In the genomic region with DNA sequence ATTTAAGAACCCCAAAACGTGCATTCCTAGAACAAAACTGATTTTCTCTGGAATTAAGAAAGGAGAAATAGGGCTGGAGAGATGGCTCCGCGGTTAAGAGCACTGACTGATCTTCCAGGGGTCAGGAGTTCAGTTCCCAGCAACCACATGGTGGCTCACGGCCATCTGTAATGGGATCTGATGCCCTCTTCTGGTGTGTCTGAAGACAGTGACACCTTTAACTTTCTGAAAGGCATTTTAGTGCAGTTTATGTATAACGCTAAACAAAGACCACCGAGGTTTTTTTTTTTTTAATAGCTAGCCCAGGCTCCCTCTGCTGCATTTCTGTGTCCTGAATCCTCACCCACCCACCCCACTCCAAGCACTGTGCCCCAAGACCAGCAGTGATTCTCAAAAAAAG, we compare ENCODE assay signal across 8 mouse cellular contexts. TPM values are rescaled to one million over a fixed set of nuclear protein-coding genes. Genes with fewer than 3 reads are reported as not detected.
DNase-seq lines count a peak whose midpoint lies in the region; ATAC-seq and TF ChIP-seq lines count a peak whose summit lies in the region.

No protein-coding gene starts in this region.

- no peak overlapping the region for H3K4me3 ChIP-seq in heart, embryonic 12.5 days
- peak overlapping the region in 1 of 3 experiments; percentile 22 for H3K4me3 ChIP-seq in CH12.LX (replicated peaks in 1 of 3; ENCODE audit: low read depth in 2 of 3, low read length in 2 of 3, poor library complexity in 1 of 3)
- no peak overlapping the region for H3K4me3 ChIP-seq in forebrain, embryonic 16.5 days (replicated peaks; ENCODE audit: low read length)
- no peak overlapping the region for H3K4me3 ChIP-seq in liver, embryonic 15.5 days (replicated peaks)

- H3K36me3 ChIP-seq in heart, embryonic 12.5 days: no peaks in the 10 kb centered on the region
- no peaks in the 10 kb centered on the region for H3K36me3 ChIP-seq in CH12.LX (replicated peaks in 1 of 2; ENCODE audit: control insufficient read depth in 1 of 2, insufficient read depth in 1 of 2, low read length in 1 of 2)
- no peaks in the 10 kb centered on the region for H3K36me3 ChIP-seq in forebrain, embryonic 16.5 days (ENCODE audit: control insufficient read depth, insufficient read depth)
- no peaks in the 10 kb centered on the region for H3K36me3 ChIP-seq in liver, embryonic 15.5 days (replicated peaks)

- H3K4me2 ChIP-seq in heart, embryonic 12.5 days: peak overlapping the region; percentile 65
- peak overlapping the region; percentile 94 for H3K4me2 ChIP-seq in CH12.LX (ENCODE audit: insufficient read depth, low read depth, poor library complexity, severe bottlenecking)
- peak overlapping the region; percentile 23; the same call in 1 of the 2 replicates for H3K4me2 ChIP-seq in forebrain, embryonic 16.5 days (ENCODE audit: low read length)
- peak overlapping the region; percentile 66 for H3K4me2 ChIP-seq in liver, embryonic 15.5 days

- TF ChIP-seq POLR2A in CH12.LX (IDR thresholded peaks at IDR 0.05; ENCODE audit: low read depth, low read length): no peak

- 0 out of 2 replicates have a peak overlapping the region, but pooled peaks have one; percentile 13 for H3K9ac ChIP-seq in heart, embryonic 12.5 days
- peak overlapping the region; percentile 48 for H3K9ac ChIP-seq in CH12.LX (ENCODE audit: insufficient read depth, low read depth)
- H3K9ac ChIP-seq in forebrain, embryonic 16.5 days (replicated peaks; ENCODE audit: low read depth, low read length): peak overlapping the region; percentile 30; the same call in 1 of the 2 replicates
- no peak overlapping the region for H3K9ac ChIP-seq in liver, embryonic 15.5 days

- H3K27ac ChIP-seq in heart, embryonic 12.5 days (ENCODE audit: poor library complexity, severe bottlenecking): no peak overlapping the region
- no peak overlapping the region for H3K27ac ChIP-seq in CH12.LX (ENCODE audit: insufficient read depth, low read depth)
- H3K27ac ChIP-seq in forebrain, embryonic 16.5 days (ENCODE audit: low read length): no peak overlapping the region
- no peak overlapping the region for H3K27ac ChIP-seq in liver, embryonic 15.5 days (replicated peaks)

- in situ Hi-C loops in CH12.LX (cut with MboI; ENCODE audit: low pct_ligation_motif_present, low pct_unique_long_range_greater_than_20kb, low sequenced_read_pairs): loop anchor here (5.0 kb wide), 2 partner anchors 212 to 647 kb away; no protein-coding TSS in a partner anchor

- TF ChIP-seq EP300 in CH12.LX (IDR thresholded peaks at IDR 0.05; ENCODE audit: low read length): no peak

- 19% methylated on average over 6 of the region's 6 CpGs for WGBS in heart, embryonic 12.5 days
- WGBS in forebrain, embryonic 16.5 days: 19% methylated on average over 6 of the region's 6 CpGs
- 11% methylated on average over 6 of the region's 6 CpGs for WGBS in liver, embryonic 15.5 days (ENCODE audit: insufficient replicate concordance)

- H3K79me2 ChIP-seq in CH12.LX (replicated peaks; ENCODE audit: control insufficient read depth, extremely low read depth, insufficient read depth, poor library complexity, severe bottlenecking): no peaks in the 10 kb centered on the region

- peak in 1 of 2 experiments; percentile 59; a peak in 2 of 4 replicates for TF ChIP-seq CTCF in CH12.LX (conservative IDR thresholded peaks at IDR 0.05 in 1 of 2, IDR thresholded peaks at IDR 0.05 in 1 of 2; ENCODE audit: low read depth in 2 of 2, low read length in 2 of 2)

- dilution Hi-C loops in CH12.LX (cut with MboI; ENCODE audit: extremely low pct_ligation_motif_present, extremely low pct_unique_long_range_greater_than_20kb, low sequenced_read_pairs): no loop called here

- no peak for DNase-seq in heart, adult 11 months
- DNase-seq in CH12.LX (ENCODE audit: extremely low read depth): no peak
- no peak for DNase-seq in testis, postnatal 10 days (ENCODE audit: low spot score)
- DNase-seq in layer of hippocampus, adult 18-20 months (ENCODE audit: low spot score in 2 of 2): no peak
- DNase-seq in adipocyte (ENCODE audit: low spot score): no peak

- H3K4me1 ChIP-seq in heart, embryonic 12.5 days (replicated peaks): peaks cover 3% of the 10 kb centered on the region; the same call in 1 of the 2 replicates
- peaks cover 5 to 22% of the 10 kb centered on the region in 2 experiments; a peak in 3 of 4 replicates for H3K4me1 ChIP-seq in CH12.LX (ENCODE audit: control insufficient read depth in 1 of 2, insufficient read depth in 2 of 2)
- peaks cover 7% of the 10 kb centered on the region; the same call in 1 of the 2 replicates for H3K4me1 ChIP-seq in forebrain, embryonic 16.5 days (replicated peaks; ENCODE audit: control insufficient read depth, insufficient read depth, low read length)
- H3K4me1 ChIP-seq in liver, embryonic 15.5 days (replicated peaks): peaks cover 14% of the 10 kb centered on the region

- TF ChIP-seq RAD21 in CH12.LX (IDR thresholded peaks at IDR 0.05; ENCODE audit: low read depth, low read length): no peak

- no peak for ATAC-seq in heart, embryonic 12.5 days (ENCODE audit: insufficient number of reproducible peaks, low FRiP score)
- no peak for ATAC-seq in forebrain, embryonic 16.5 days
- no peak for ATAC-seq in liver, embryonic 15.5 days (ENCODE audit: insufficient read depth)

- H3K9me3 ChIP-seq in heart, embryonic 12.5 days (replicated peaks): no peaks in the 10 kb centered on the region
- H3K9me3 ChIP-seq in CH12.LX (replicated peaks; ENCODE audit: low read length): no peaks in the 10 kb centered on the region
- no peaks in the 10 kb centered on the region for H3K9me3 ChIP-seq in forebrain, embryonic 16.5 days (ENCODE audit: control insufficient read depth, low read length)
- H3K9me3 ChIP-seq in liver, embryonic 15.5 days (replicated peaks): no peaks in the 10 kb centered on the region

- no peaks in the 10 kb centered on the region for H3K27me3 ChIP-seq in heart, embryonic 12.5 days (replicated peaks)
- H3K27me3 ChIP-seq in CH12.LX (replicated peaks): peaks cover 39% of the 10 kb centered on the region
- no peaks in the 10 kb centered on the region for H3K27me3 ChIP-seq in forebrain, embryonic 16.5 days (replicated peaks; ENCODE audit: control insufficient read depth, insufficient read depth, low read length)
- H3K27me3 ChIP-seq in liver, embryonic 15.5 days: 0 out of 2 replicates have a peak, but pooled peaks cover 6% of the 10 kb centered on the region

TF ChIP-seq in CH12.LX, 34 proteins besides CTCF, POLR2A, EP300 and RAD21:
- TF ChIP-seq SIN3A (IDR thresholded peaks at IDR 0.05; ENCODE audit: low read length): no peak
- TF ChIP-seq ETS1 (conservative IDR thresholded peaks at IDR 0.05; ENCODE audit: low read depth, low read length): no peak
- TF ChIP-seq TBP (conservative IDR thresholded peaks at IDR 0.05; ENCODE audit: low read depth, low read length): no peak
- TF ChIP-seq UBTF (IDR thresholded peaks at IDR 0.05; ENCODE audit: low read depth, low read length): no peak
- TF ChIP-seq MAX (IDR thresholded peaks at IDR 0.05; ENCODE audit: low read length): no peak
- TF ChIP-seq HCFC1 (IDR thresholded peaks at IDR 0.05; ENCODE audit: low read depth, low read length): peak; percentile 20; the same call in 1 of the 2 replicates
- TF ChIP-seq NELFE (IDR thresholded peaks at IDR 0.05; ENCODE audit: low read depth, low read length): 0 out of 2 replicates have a peak, but pooled peaks have one; percentile 48
- TF ChIP-seq USF2 (conservative IDR thresholded peaks at IDR 0.05; ENCODE audit: low read depth, low read length): no peak
- TF ChIP-seq GABPA (IDR thresholded peaks at IDR 0.05; ENCODE audit: insufficient replicate concordance, low read depth, low read length): no peak
- no peak for TF ChIP-seq CHD2 (IDR thresholded peaks at IDR 0.05; ENCODE audit: low read length)
- no peak for TF ChIP-seq ELF1 (IDR thresholded peaks at IDR 0.05; ENCODE audit: low read depth, low read length)
TF ChIP-seq in CH12.LX: peak in this region for 2.

RNA-seq across cellular contexts. Expression of a gene that starts 19.5 kb away (rescaled TPM):
- 20.1 and 27.2 TPM in 2 replicates for polyA plus RNA-seq in heart, embryonic 12.5 days (2016; fragmentation: Nextera tagmentation; extraction: Ambion mirVana)
- total RNA-seq in CH12.LX (2012; rRNA removed) (not detected in 2 replicates), CH12.LX (2014; rRNA removed) (not detected in 2 replicates)
- not detected in 2 replicates for polyA plus RNA-seq in CH12.LX (2012; ENCODE audit: insufficient read length, low read depth)
- 2.4 and 3.7 TPM in 2 replicates for polyA plus RNA-seq in forebrain, embryonic 16.5 days (2015; fragmentation: Nextera tagmentation; extraction: Ambion mirVana)
- 114 and 118 TPM in 2 replicates for polyA plus RNA-seq in liver, embryonic 15.5 days (2015; fragmentation: Nextera tagmentation; extraction: Ambion mirVana)
- not detected for total RNA-seq in layer of hippocampus, adult 18-20 months (2021)

RNA-seq across cellular contexts. Expression of a gene that starts 30.7 kb away (rescaled TPM):
- not detected in 2 replicates for polyA plus RNA-seq in heart, embryonic 12.5 days (2016; fragmentation: Nextera tagmentation; extraction: Ambion mirVana)
- not detected in 2 replicates for total RNA-seq in CH12.LX (2012; rRNA removed)
- total RNA-seq in CH12.LX (2014; rRNA removed): not detected in 2 replicates
- polyA plus RNA-seq in CH12.LX (2012; ENCODE audit: insufficient read length, low read depth): not detected in 2 replicates
- not detected in 2 replicates for polyA plus RNA-seq in forebrain, embryonic 16.5 days (2015; fragmentation: Nextera tagmentation; extraction: Ambion mirVana)
- 0.06 TPM in 1 of 2 replicates, not detected in the other for polyA plus RNA-seq in liver, embryonic 15.5 days (2015; fragmentation: Nextera tagmentation; extraction: Ambion mirVana)
- not detected for total RNA-seq in layer of hippocampus, adult 18-20 months (2021)

RNA-seq across cellular contexts. Expression of a gene that starts 43.2 kb away (rescaled TPM):
- polyA plus RNA-seq in heart, embryonic 12.5 days (2016; fragmentation: Nextera tagmentation; extraction: Ambion mirVana): 30.8 and 38.0 TPM in 2 replicates
- total RNA-seq in CH12.LX (2012; rRNA removed) (0.13 and 0.21 TPM in 2 replicates), CH12.LX (2014; rRNA removed) (not detected in 2 replicates)
- polyA plus RNA-seq in CH12.LX (2012; ENCODE audit: insufficient read length, low read depth): not detected in 2 replicates
- 4.4 TPM in 2 replicates for polyA plus RNA-seq in forebrain, embryonic 16.5 days (2015; fragmentation: Nextera tagmentation; extraction: Ambion mirVana)
- polyA plus RNA-seq in liver, embryonic 15.5 days (2015; fragmentation: Nextera tagmentation; extraction: Ambion mirVana): 107 and 121 TPM in 2 replicates
- under 1 TPM; 0.23 to 0.64 TPM for total RNA-seq in layer of hippocampus, adult 18-20 months (2021)

RNA-seq across cellular contexts. Expression of a gene that starts 44.6 kb away (rescaled TPM):
- polyA plus RNA-seq in heart, embryonic 12.5 days (2016; fragmentation: Nextera tagmentation; extraction: Ambion mirVana): 1.2 and 1.6 TPM in 2 replicates
- total RNA-seq in CH12.LX (2012; rRNA removed): not detected in 2 replicates
- total RNA-seq in CH12.LX (2014; rRNA removed): not detected in 2 replicates
- not detected in 2 replicates for polyA plus RNA-seq in CH12.LX (2012; ENCODE audit: insufficient read length, low read depth)
- polyA plus RNA-seq in forebrain, embryonic 16.5 days (2015; fragmentation: Nextera tagmentation; extraction: Ambion mirVana): 0.15 and 0.38 TPM in 2 replicates
- not detected in 2 replicates for polyA plus RNA-seq in liver, embryonic 15.5 days (2015; fragmentation: Nextera tagmentation; extraction: Ambion mirVana)
- total RNA-seq in layer of hippocampus, adult 18-20 months (2021): under 1 TPM; 0.20 to 0.45 TPM

Comparison
In these comparisons a context has a peak if more than half of its experiments do, and no peak if none do; other contexts are left out.
1. H3K4me2 ChIP-seq: peak in every context shown above with its lines; median percentile 94 in CH12.LX; 66 in liver, embryonic 15.5 days; 65 in heart, embryonic 12.5 days; 23 in forebrain, embryonic 16.5 days.